Mouse (Mus musculus): ENCODE measurements around the gene Dclre1c. TPM values are rescaled to one million over a fixed set of nuclear protein-coding genes. Genes with fewer than 3 reads are reported as not detected.
A peak's percentile ranks its signal among the peaks of the same experiment; 100 is the strongest.
"Not testable (repeated sequence)": the region's sequence is repeated elsewhere in the genome, so short reads cannot be mapped to it uniquely, and the experiment has no call there.

Dclre1c gene
- total RNA-seq (2021) = 10 to 100 TPM; 11.3 to 12.5 TPM
- long read RNA-seq, experiment 1, full-length matches to known transcripts = 2 of 8 reads
- long read RNA-seq, experiment 1, partial matches to known transcripts = 1 of 8 reads
- long read RNA-seq, experiment 1, other reads (novel, unspliced or antisense) = 5 of 8 reads
- long read RNA-seq, experiment 2, partial matches to known transcripts = 0 of 5 reads
- long read RNA-seq, experiment 2, other reads (novel, unspliced or antisense) = 5 of 5 reads

- Histone ChIP-seq H3K27ac (peak within 1 kb of the TSS; percentile 37), H3K4me3 (peak within 1 kb of the TSS; percentile 84)
- intact Hi-C loops (cut with DNase I) = loop anchor here (2.0 kb wide), 1 partner anchor 89 kb away; the partner anchor contains the start of genes Cdnf, Gm45902 and Hspa14
Measured at GRCm38 (mm10) chr2:3423841-3424578, at the start of gene Dclre1c. Gene Dclre1c, plus strand, starts transcription at chr2:3424131.

GRCm38 (mm10) chr2:3387105-3387860 lies 36.6 kb upstream of the Dclre1c start:
- intact Hi-C loops (cut with DNase I) = no loop called here
- H3K27ac ChIP-seq = no peak overlapping the region
- no peak for DNase-seq (ENCODE audit: extremely low spot score in 1 of 2, low spot score in 2 of 2)
- no peak overlapping the region for H3K4me3 ChIP-seq
- TF ChIP-seq CTCF (IDR thresholded peaks at IDR 0.05) = no peak

More at GRCm38 (mm10) chr2:3423841-3424578, at the start of gene Dclre1c:
- peak; percentile 85 to 86 for DNase-seq (ENCODE audit: extremely low spot score in 1 of 2, low spot score in 2 of 2)
- no peak for TF ChIP-seq CTCF (IDR thresholded peaks at IDR 0.05)

- DNase-seq (ENCODE audit: extremely low spot score in 1 of 2, low spot score in 2 of 2) = no peak
- TF ChIP-seq CTCF (IDR thresholded peaks at IDR 0.05) = no peak
- no peak overlapping the region for H3K27ac ChIP-seq
- no peak overlapping the region for H3K4me3 ChIP-seq
- intact Hi-C loops (cut with DNase I) = no loop called here
Measured at GRCm38 (mm10) chr2:3391945-3392344, 32.0 kb upstream of the Dclre1c start.

GRCm38 (mm10) chr2:3397110-3397509 lies 26.8 kb upstream of the Dclre1c start, which contains the start of gene Olah:
Gene Olah, minus strand, starts transcription at chr2:3397210.
- H3K27ac ChIP-seq; intact Hi-C loops (cut with DNase I); DNase-seq (ENCODE audit: extremely low spot score in 1 of 2, low spot score in 2 of 2); H3K4me3 ChIP-seq: not testable (repeated sequence)

- intact Hi-C loops (cut with DNase I) = loop anchor here (2.0 kb wide), 1 partner anchor 53 kb away; no protein-coding TSS in a partner anchor
- TF ChIP-seq CTCF (IDR thresholded peaks at IDR 0.05) = no peak
- DNase-seq (ENCODE audit: extremely low spot score in 1 of 2, low spot score in 2 of 2) = no peak
- Histone ChIP-seq H3K27ac (no peak overlapping the region), H3K4me3 (no peak overlapping the region)
Measured at GRCm38 (mm10) chr2:3405981-3406380, 17.9 kb upstream of the Dclre1c start.

- TF ChIP-seq CTCF (IDR thresholded peaks at IDR 0.05) = no peak
- intact Hi-C loops (cut with DNase I) = loop anchor here (2.0 kb wide), 1 partner anchor 55 kb away; no protein-coding TSS in a partner anchor
- no peak overlapping the region for H3K27ac ChIP-seq
- no peak for DNase-seq (ENCODE audit: extremely low spot score in 1 of 2, low spot score in 2 of 2)
- no peak overlapping the region for H3K4me3 ChIP-seq
Measured at GRCm38 (mm10) chr2:3407756-3408155, 16.2 kb upstream of the Dclre1c start.

- no peak overlapping the region for H3K4me3 ChIP-seq
- intact Hi-C loops (cut with DNase I) = loop anchor here (2.0 to 10.0 kb wide), 2 partner anchors 65 to 299 kb away; partner anchors contain the start of gene Fam171a1
- no peak overlapping the region for H3K27ac ChIP-seq
- TF ChIP-seq CTCF (IDR thresholded peaks at IDR 0.05) = peak; percentile 77
- peak; percentile 37 to 64 for DNase-seq (ENCODE audit: extremely low spot score in 1 of 2, low spot score in 2 of 2)
Measured at GRCm38 (mm10) chr2:3414241-3414640, 9.7 kb upstream of the Dclre1c start.

- no peak for TF ChIP-seq CTCF (IDR thresholded peaks at IDR 0.05)
- intact Hi-C loops (cut with DNase I) = loop anchor here (2.0 to 10.0 kb wide), 2 partner anchors 67 to 301 kb away; partner anchors contain the start of gene Fam171a1
- Histone ChIP-seq H3K27ac (no peak overlapping the region), H3K4me3 (no peak overlapping the region)
- DNase-seq (ENCODE audit: extremely low spot score in 1 of 2, low spot score in 2 of 2) = no peak
Measured at GRCm38 (mm10) chr2:3415676-3416075, 8.3 kb upstream of the Dclre1c start.

GRCm38 (mm10) chr2:3418883-3419431 lies 5.0 kb upstream of the Dclre1c start:
- H3K27ac ChIP-seq = peak overlapping the region; percentile 41; the same call in 1 of the 2 replicates
- intact Hi-C loops (cut with DNase I) = loop anchor here (10.0 kb wide), 1 partner anchor 304 kb away; the partner anchor contains the start of gene Fam171a1
- peak; percentile 95 to 97 for DNase-seq (ENCODE audit: extremely low spot score in 1 of 2, low spot score in 2 of 2)
- H3K4me3 ChIP-seq = peak overlapping the region; percentile 61
- no peak for TF ChIP-seq CTCF (IDR thresholded peaks at IDR 0.05)

- TF ChIP-seq CTCF (IDR thresholded peaks at IDR 0.05) = no peak
- no peak overlapping the region for H3K4me3 ChIP-seq
- DNase-seq (ENCODE audit: extremely low spot score in 1 of 2, low spot score in 2 of 2) = no peak
- no peak overlapping the region for H3K27ac ChIP-seq
- intact Hi-C loops (cut with DNase I) = no loop called here
Measured at GRCm38 (mm10) chr2:3420157-3420556, 3.8 kb upstream of the Dclre1c start.

GRCm38 (mm10) chr2:3422548-3422947 lies 1.4 kb upstream of the Dclre1c start, which contains the start of gene Meig1:
Gene Meig1, minus strand, starts transcription at chr2:3422648.
- TF ChIP-seq CTCF (IDR thresholded peaks at IDR 0.05) = no peak
- intact Hi-C loops (cut with DNase I) = no loop called here
- DNase-seq (ENCODE audit: extremely low spot score in 1 of 2, low spot score in 2 of 2) = no peak
- H3K27ac ChIP-seq = no peak within 1 kb of the TSS
- H3K4me3 ChIP-seq = no peak within 1 kb of the TSS; the same call in 1 of the 2 replicates

Data from left cerebral cortex, adult 2 months (tissue).